Mouse (Mus musculus) midbrain, embryonic 12.5 days (tissue): ENCODE measurements at regions not wholly inside any gene's neighbourhood (a gene's known extent, or its start where the extent isn't known, plus 50 kb on each side); places are given as distances from the start of the nearest gene placed in this dataset.
A peak's percentile ranks its signal among the peaks of the same experiment; 100 is the strongest.

Source experiments
- ATAC-seq: fragments of 200-750 bp; cut with Nextera tagmentation; 2 replicates; pipeline ENCODE4 v1.8.0; 2017; ENCODE audit warnings: low read depth, moderate TSS enrichment, moderate library complexity; ENCODE audit not compliant: low FRiP score
- H3K27ac ChIP-seq: fragments of 300-500 bp; sonication (generic); replicated peaks from 2 replicates; pipeline ENCODE4 v1.5.1; 2016; ENCODE audit warnings: mild to moderate bottlenecking
- H3K27me3 ChIP-seq: fragments of 300-500 bp; sonication (generic); 2 replicates; pipeline ENCODE4 v1.6.1; 2016; ENCODE audit warnings: mild to moderate bottlenecking
- H3K36me3 ChIP-seq: fragments of 300-500 bp; sonication (generic); 2 replicates; pipeline ENCODE4 v1.6.1; 2016
- H3K4me1 ChIP-seq: fragments of 300-500 bp; sonication (generic); 2 replicates; pipeline ENCODE4 v1.6.1; 2016
- H3K4me2 ChIP-seq: fragments of 300-500 bp; sonication (generic); replicated peaks from 2 replicates; pipeline ENCODE4 v1.6.1; 2016; ENCODE audit warnings: mild to moderate bottlenecking, moderate library complexity
- H3K4me3 ChIP-seq: fragments of 300-500 bp; sonication (generic); 2 replicates; pipeline ENCODE4 v1.5.1; 2016; ENCODE audit warnings: mild to moderate bottlenecking
- H3K9ac ChIP-seq: fragments of 300-500 bp; sonication (generic); replicated peaks from 2 replicates; pipeline ENCODE4 v1.6.1; 2016; ENCODE audit warnings: mild to moderate bottlenecking, moderate library complexity
- H3K9me3 ChIP-seq: fragments of 300-500 bp; sonication (generic); 2 replicates; pipeline ENCODE4 v1.6.1; 2016; ENCODE audit warnings: mild to moderate bottlenecking
- WGBS: fragments of 180-500 bp; shearing (Covaris S2); methylation state at CpG from one replicate; pipeline ENCODE4 v1.1.7; 2016; 5-methylcytosine and 5-hydroxymethylcytosine counted together

DNA sequence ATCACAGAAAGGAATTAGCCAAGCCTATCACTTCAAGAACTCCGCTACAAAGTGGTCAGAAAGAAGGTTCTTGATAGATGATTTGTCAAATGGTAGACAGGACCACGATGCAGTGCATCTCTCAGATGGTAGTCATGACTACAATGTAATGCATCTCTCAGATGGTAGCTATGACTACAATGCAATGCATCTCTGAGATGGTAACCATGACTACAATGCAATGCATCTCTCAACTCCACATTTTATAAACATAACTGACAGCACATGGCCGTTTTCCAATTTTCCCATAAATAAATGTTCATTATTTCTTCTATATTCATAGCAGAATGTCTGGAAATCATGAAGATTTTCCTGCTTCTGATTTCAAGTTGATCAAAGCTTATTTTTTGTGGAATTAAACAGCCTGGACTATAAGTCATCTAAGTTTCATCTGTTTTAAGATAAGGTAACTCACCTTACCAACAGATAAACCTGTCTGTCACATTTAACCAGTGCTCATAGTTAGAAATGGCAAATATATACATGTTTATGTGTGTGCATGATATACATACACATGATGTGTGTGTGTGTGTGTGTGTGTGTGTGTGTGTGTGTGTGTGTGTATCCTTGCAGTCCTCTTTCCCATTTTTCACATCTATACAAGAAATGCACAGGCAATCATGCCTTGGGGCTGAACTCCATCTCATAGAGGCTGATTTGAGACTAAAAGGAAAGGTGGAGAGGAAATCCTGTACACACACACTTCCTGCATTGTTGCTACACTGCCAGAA lies 122.4 kb downstream of the Phf3 start:
- no peak overlapping the region for H3K9ac ChIP-seq
- no peak for ATAC-seq
- no peaks in the 10 kb centered on the region for H3K27me3 ChIP-seq
- no peak overlapping the region for H3K27ac ChIP-seq
- H3K9me3 ChIP-seq = no peaks in the 10 kb centered on the region
- H3K4me2 ChIP-seq = no peak overlapping the region
- no peak overlapping the region for H3K4me3 ChIP-seq
- no peaks in the 10 kb centered on the region for H3K36me3 ChIP-seq
- WGBS = 79% methylated on average over 3 of the region's 3 CpGs
- no peaks in the 10 kb centered on the region for H3K4me1 ChIP-seq

- Histone ChIP-seq H3K36me3 (no peaks in the 10 kb centered on the region), H3K4me3 (no peak overlapping the region), H3K4me2 (no peak overlapping the region), H3K4me1 (no peaks in the 10 kb centered on the region), H3K9ac (no peak overlapping the region), H3K27ac (no peak overlapping the region), H3K9me3 (no peaks in the 10 kb centered on the region), H3K27me3 (no peaks in the 10 kb centered on the region)
- ATAC-seq = no peak
Observed at GRCm38 (mm10) chr1:30741955-30742354, 131.8 kb downstream of the Phf3 start.

GRCm38 (mm10) chr1:30740831-30741230 lies 132.9 kb downstream of the Phf3 start:
- no peaks in the 10 kb centered on the region for H3K27me3 ChIP-seq
- 78% methylated on average over 3 of the region's 3 CpGs for WGBS
- no peaks in the 10 kb centered on the region for H3K4me1 ChIP-seq
- H3K36me3 ChIP-seq = no peaks in the 10 kb centered on the region
- H3K4me2 ChIP-seq = no peak overlapping the region
- no peaks in the 10 kb centered on the region for H3K9me3 ChIP-seq
- ATAC-seq = no peak
- no peak overlapping the region for H3K9ac ChIP-seq
- H3K4me3 ChIP-seq = no peak overlapping the region
- H3K27ac ChIP-seq = no peak overlapping the region

- no peak overlapping the region for H3K27ac ChIP-seq
- no peaks in the 10 kb centered on the region for H3K27me3 ChIP-seq
- WGBS = 59% methylated on average over 2 of the region's 2 CpGs
- H3K9ac ChIP-seq = no peak overlapping the region
- H3K4me2 ChIP-seq = no peak overlapping the region
- ATAC-seq = no peak
- no peaks in the 10 kb centered on the region for H3K9me3 ChIP-seq
- no peaks in the 10 kb centered on the region for H3K36me3 ChIP-seq
- H3K4me3 ChIP-seq = no peak overlapping the region
- H3K4me1 ChIP-seq = no peaks in the 10 kb centered on the region
Observed at GRCm38 (mm10) chr1:30721519-30721918, 152.2 kb downstream of the Phf3 start.

DNA sequence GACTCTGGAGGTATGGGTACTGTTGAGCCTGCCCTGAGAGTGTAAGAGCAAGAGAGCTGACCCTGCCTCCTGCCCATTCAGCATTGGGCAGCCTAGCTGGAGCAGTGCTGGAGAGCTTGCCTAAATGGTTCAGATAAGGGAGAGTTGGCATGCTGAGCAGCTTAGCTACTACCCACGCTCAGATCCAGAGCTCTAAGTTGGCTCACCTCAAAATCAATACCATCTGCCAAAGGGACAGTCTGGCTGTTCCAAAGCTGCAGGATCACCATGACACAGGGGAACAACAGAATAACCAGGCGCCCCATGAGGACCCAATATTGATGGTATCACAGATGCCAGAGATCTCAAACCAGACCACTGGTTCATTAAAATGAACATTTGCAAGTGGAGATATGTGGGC lies 152.9 kb downstream of the Phf3 start:
- H3K36me3 ChIP-seq = no peaks in the 10 kb centered on the region
- no peak overlapping the region for H3K4me3 ChIP-seq
- WGBS = 86% methylated on average over 2 of the region's 2 CpGs
- H3K9me3 ChIP-seq = no peaks in the 10 kb centered on the region
- no peak overlapping the region for H3K4me2 ChIP-seq
- no peak for ATAC-seq
- no peak overlapping the region for H3K27ac ChIP-seq
- no peak overlapping the region for H3K9ac ChIP-seq
- no peaks in the 10 kb centered on the region for H3K4me1 ChIP-seq
- H3K27me3 ChIP-seq = no peaks in the 10 kb centered on the region

GRCm38 (mm10) chr1:30718578-30718977 lies 155.1 kb downstream of the Phf3 start:
- no peaks in the 10 kb centered on the region for H3K27me3 ChIP-seq
- no peaks in the 10 kb centered on the region for H3K4me1 ChIP-seq
- no peak overlapping the region for H3K9ac ChIP-seq
- H3K36me3 ChIP-seq = no peaks in the 10 kb centered on the region
- no peak overlapping the region for H3K4me2 ChIP-seq
- no peak for ATAC-seq
- H3K4me3 ChIP-seq = no peak overlapping the region
- 79% methylated on average over 5 of the region's 5 CpGs for WGBS
- H3K27ac ChIP-seq = no peak overlapping the region
- no peaks in the 10 kb centered on the region for H3K9me3 ChIP-seq

DNA sequence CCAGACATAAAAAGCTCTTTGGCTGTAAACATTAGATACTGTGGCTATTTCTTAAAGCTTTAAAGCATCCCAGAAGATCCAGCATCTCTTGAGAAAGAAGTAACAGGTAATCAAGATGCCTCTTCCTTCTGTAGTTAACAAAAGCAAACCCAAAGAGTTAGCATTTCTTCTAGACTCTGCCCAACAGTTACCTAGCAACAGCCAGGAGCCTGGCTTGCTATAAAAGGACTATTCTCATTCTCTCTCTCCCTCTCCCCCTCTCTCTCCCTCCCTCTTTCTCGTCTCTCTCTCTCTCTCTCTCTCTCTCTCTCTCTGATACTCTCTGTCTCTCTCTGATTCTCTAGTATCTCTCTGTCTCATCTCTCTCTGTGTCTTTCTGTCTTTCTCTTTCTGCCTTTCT lies 157.4 kb downstream of the Phf3 start:
- no peak for ATAC-seq
- Histone ChIP-seq H3K4me2 (no peak overlapping the region), H3K4me3 (no peak overlapping the region), H3K27ac (no peak overlapping the region), H3K4me1 (no peaks in the 10 kb centered on the region), H3K27me3 (no peaks in the 10 kb centered on the region), H3K36me3 (no peaks in the 10 kb centered on the region), H3K9ac (no peak overlapping the region), H3K9me3 (no peaks in the 10 kb centered on the region)
- WGBS = 38% methylated on average over 1 of the region's 1 CpGs

DNA sequence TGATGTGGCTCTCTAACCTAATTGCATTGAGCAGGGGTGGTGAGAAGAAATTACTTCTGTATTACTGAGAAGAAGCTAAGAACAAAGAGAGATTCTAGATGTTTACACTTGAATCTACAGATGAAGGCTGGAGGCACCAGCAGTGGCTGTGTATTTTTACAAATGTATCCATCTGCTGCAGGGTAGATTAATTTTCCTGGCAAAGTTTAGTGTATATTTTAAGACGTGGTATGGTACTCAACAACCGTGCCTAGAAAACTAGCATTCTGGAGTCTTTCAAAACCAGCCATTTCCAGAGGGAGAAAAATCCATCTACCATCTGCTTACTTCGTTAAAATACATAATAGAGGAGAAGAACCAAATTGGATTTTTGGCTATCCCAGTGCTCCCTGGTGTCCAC lies 172.6 kb downstream of the Phf3 start:
- Histone ChIP-seq H3K4me2 (no peak overlapping the region), H3K9ac (no peak overlapping the region), H3K9me3 (no peaks in the 10 kb centered on the region), H3K27ac (no peak overlapping the region), H3K36me3 (no peaks in the 10 kb centered on the region), H3K4me1 (no peaks in the 10 kb centered on the region), H3K4me3 (no peak overlapping the region), H3K27me3 (no peaks in the 10 kb centered on the region)
- 80% methylated on average over 3 of the region's 3 CpGs for WGBS
- ATAC-seq = no peak

GRCm38 (mm10) chr1:30700399-30701081 lies 173.2 kb downstream of the Phf3 start:
- no peak overlapping the region for H3K9ac ChIP-seq
- WGBS = 54% methylated on average over 10 of the region's 10 CpGs
- no peak overlapping the region for H3K4me2 ChIP-seq
- no peaks in the 10 kb centered on the region for H3K4me1 ChIP-seq
- H3K27ac ChIP-seq = no peak overlapping the region
- no peaks in the 10 kb centered on the region for H3K9me3 ChIP-seq
- H3K4me3 ChIP-seq = no peak overlapping the region
- peak; percentile 76; the same call in 1 of the 2 replicates for ATAC-seq
- no peaks in the 10 kb centered on the region for H3K27me3 ChIP-seq
- H3K36me3 ChIP-seq = no peaks in the 10 kb centered on the region

DNA sequence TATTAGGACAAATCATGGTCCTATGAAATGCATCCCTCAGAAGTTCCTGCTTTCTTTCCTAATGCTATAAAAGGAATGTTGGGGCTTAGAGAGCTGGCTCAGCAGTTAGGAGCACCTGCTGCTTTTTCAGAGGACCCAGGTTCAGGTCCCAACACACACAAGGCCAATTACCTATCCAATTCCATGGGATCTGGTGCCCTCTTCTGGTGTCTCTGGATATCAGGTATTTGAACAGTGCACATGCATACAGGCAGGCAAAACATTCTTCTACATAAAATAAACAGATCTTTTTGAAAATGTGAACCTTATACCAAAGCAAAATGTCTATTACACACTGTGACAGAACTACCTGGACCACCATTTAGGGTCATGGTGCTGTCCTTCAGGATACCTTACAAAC lies 177.4 kb downstream of the Phf3 start:
- H3K27ac ChIP-seq = no peak overlapping the region
- no peak overlapping the region for H3K4me2 ChIP-seq
- H3K4me1 ChIP-seq = no peaks in the 10 kb centered on the region
- no peak for ATAC-seq
- no peaks in the 10 kb centered on the region for H3K36me3 ChIP-seq
- no peaks in the 10 kb centered on the region for H3K9me3 ChIP-seq
- no peaks in the 10 kb centered on the region for H3K27me3 ChIP-seq
- H3K9ac ChIP-seq = no peak overlapping the region
- no peak overlapping the region for H3K4me3 ChIP-seq

DNA sequence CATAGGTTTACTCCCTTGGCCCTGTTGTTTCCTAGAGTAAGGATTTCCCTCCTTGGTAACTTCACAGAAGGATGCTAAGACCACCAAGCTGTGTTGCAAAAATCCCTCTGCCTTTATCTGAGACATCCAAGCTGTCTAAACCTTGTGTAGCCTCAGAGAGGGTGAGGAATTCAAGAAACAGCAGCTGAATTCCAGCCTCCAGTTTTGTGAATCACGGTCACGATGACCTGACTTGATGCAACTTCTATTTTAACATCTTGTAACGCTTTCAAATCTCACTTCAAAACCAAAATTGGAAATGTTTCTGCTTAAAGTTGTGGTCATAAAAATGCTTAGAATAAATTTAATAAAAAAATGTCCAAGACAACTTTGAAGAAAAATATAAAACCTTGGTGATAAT lies 188.4 kb downstream of the Phf3 start:
- WGBS = 85% methylated on average over 3 of the region's 3 CpGs
- Histone ChIP-seq H3K4me2 (no peak overlapping the region), H3K9ac (no peak overlapping the region), H3K4me3 (no peak overlapping the region), H3K36me3 (no peaks in the 10 kb centered on the region), H3K27ac (no peak overlapping the region), H3K27me3 (no peaks in the 10 kb centered on the region), H3K9me3 (no peaks in the 10 kb centered on the region), H3K4me1 (no peaks in the 10 kb centered on the region)
- no peak for ATAC-seq

GRCm38 (mm10) chr1:30683889-30684288 lies 189.8 kb downstream of the Phf3 start:
- Histone ChIP-seq H3K9ac (no peak overlapping the region), H3K4me1 (no peaks in the 10 kb centered on the region), H3K4me3 (no peak overlapping the region), H3K36me3 (no peaks in the 10 kb centered on the region), H3K4me2 (no peak overlapping the region), H3K9me3 (no peaks in the 10 kb centered on the region), H3K27me3 (no peaks in the 10 kb centered on the region), H3K27ac (no peak overlapping the region)
- WGBS = 58% methylated on average over 2 of the region's 2 CpGs
- no peak for ATAC-seq

DNA sequence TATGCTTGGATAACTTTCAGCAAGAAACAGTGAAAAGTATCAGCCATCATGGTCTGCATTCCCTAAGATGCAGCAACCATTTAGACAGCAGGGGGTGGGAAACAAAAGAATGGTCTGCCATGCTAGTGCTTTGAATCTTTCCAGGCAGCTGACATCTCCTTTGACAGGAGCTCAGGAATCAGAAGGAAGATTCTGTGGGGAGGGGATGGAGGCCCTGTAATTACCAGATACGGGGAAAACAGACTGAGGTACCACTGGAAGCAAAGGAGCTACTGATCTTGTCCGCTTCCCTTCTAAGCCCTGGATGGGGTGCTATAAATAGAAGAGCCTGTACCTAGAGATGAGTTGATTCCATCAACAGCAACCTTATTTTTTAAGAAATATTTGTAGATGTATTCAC lies 233.9 kb downstream of the Phf3 start:
- 29% methylated on average over 2 of the region's 2 CpGs for WGBS
- Histone ChIP-seq H3K9ac (no peak overlapping the region), H3K4me1 (peaks cover 5% of the 10 kb centered on the region), H3K4me2 (no peak overlapping the region), H3K36me3 (no peaks in the 10 kb centered on the region), H3K27me3 (no peaks in the 10 kb centered on the region), H3K4me3 (no peak overlapping the region), H3K9me3 (no peaks in the 10 kb centered on the region), H3K27ac (no peak overlapping the region; the same call in 1 of the 2 replicates)
- ATAC-seq = peak; percentile 75
